Mouse (Mus musculus) olfactory bulb, adult 2 months (tissue): ENCODE measurements at regions not wholly inside any gene's neighbourhood (a gene's known extent, or its start where the extent isn't known, plus 50 kb on each side); places are given as distances from the start of the nearest gene placed in this dataset.

ENCODE experiments used
- CTCF ChIP-seq: fragments of 200-500 bp; IDR thresholded peaks from 2 replicates; pipeline ENCODE4 v1.5.1; 2012; ENCODE audit warnings: low read depth, mild to moderate bottlenecking, low read length, moderate library complexity; ENCODE audit not compliant: insufficient read depth
- POLR2A ChIP-seq: fragments of 200-500 bp; IDR thresholded peaks from 2 replicates; pipeline ENCODE4 v1.6.1; 2012; ENCODE audit warnings: mild to moderate bottlenecking, low read depth, low read length, moderate library complexity; ENCODE audit not compliant: insufficient read depth

- no peak for TF ChIP-seq POLR2A
- TF ChIP-seq CTCF = no peak
Observed at GRCm38 (mm10) chr13:5313297-5313696, 548.0 kb upstream of the Klf6 start.
